Mouse (Mus musculus) liver, embryonic 11.5 days (tissue): ENCODE data around the gene Lrpap1. TPM values are rescaled to one million over a fixed set of nuclear protein-coding genes. Genes with fewer than 3 reads are reported as not detected.

Experiments
- ATAC-seq: fragments of 200-750 bp; cut with Nextera tagmentation; replicated peaks from 2 replicates; pipeline ENCODE4 v1.8.0; 2017; ENCODE audit warnings: moderate number of reproducible peaks, mild to moderate bottlenecking, moderate TSS enrichment, moderate library complexity; ENCODE audit not compliant: low FRiP score
- DNase-seq: peaks from one replicate; pipeline ENCODE4 v3.0.0-alpha.2; 2017; ENCODE audit warnings: low spot score
- H3K27ac ChIP-seq: fragments of 300-500 bp; sonication (generic); 2 replicates; pipeline ENCODE4 v1.5.1; 2014; ENCODE audit warnings: mild to moderate bottlenecking, low read depth, low read length, control low read depth
- H3K27me3 ChIP-seq: fragments of 300-500 bp; sonication (generic); replicated peaks from 2 replicates; pipeline ENCODE4 v1.6.1; 2014; ENCODE audit warnings: low read length, mixed read lengths; ENCODE audit not compliant: control insufficient read depth, insufficient read depth
- H3K36me3 ChIP-seq: fragments of 300-500 bp; sonication (generic); 2 replicates; pipeline ENCODE4 v1.6.1; 2014; ENCODE audit warnings: mild to moderate bottlenecking, low read length, moderate library complexity, mixed read lengths; ENCODE audit not compliant: control insufficient read depth, insufficient read depth
- H3K4me1 ChIP-seq: fragments of 300-500 bp; sonication (generic); replicated peaks from 2 replicates; pipeline ENCODE4 v1.6.1; 2014; ENCODE audit warnings: low read length, mixed read lengths; ENCODE audit not compliant: control insufficient read depth, insufficient read depth
- H3K4me2 ChIP-seq: fragments of 300-500 bp; sonication (generic); 2 replicates; pipeline ENCODE4 v1.6.1; 2014; ENCODE audit warnings: mild to moderate bottlenecking, control low read depth, moderate library complexity
- H3K4me3 ChIP-seq: fragments of 300-500 bp; sonication (generic); 2 replicates; pipeline ENCODE4 v1.5.1; 2014; ENCODE audit warnings: low read depth, low read length, control low read depth
- H3K9ac ChIP-seq: fragments of 300-500 bp; sonication (generic); 2 replicates; pipeline ENCODE4 v1.6.1; 2014; ENCODE audit warnings: low read depth, low read length, control low read depth
- H3K9me3 ChIP-seq: fragments of 300-500 bp; sonication (generic); 2 replicates; pipeline ENCODE4 v1.6.1; 2016; ENCODE audit warnings: low read length, inconsistent platforms, mixed read lengths; ENCODE audit not compliant: control insufficient read depth
- WGBS: fragments of 180-500 bp; shearing (Covaris S2); extraction: QIAGEN DNeasy Blood & Tissue Kit; methylation state at CpG from one replicate; pipeline ENCODE4 v1.1.7; 2014; 5-methylcytosine and 5-hydroxymethylcytosine counted together
- polyA plus RNA-seq: library from polyadenylated mRNA; unstranded; fragments of >200 nt; fragmentation: Nextera tagmentation; extraction: Ambion mirVana; gene quantifications from 2 replicates; pipeline ENCODE4 v1.2.1, GENCODE M21; 2014

Lrpap1 gene
- polyA plus RNA-seq, 1 experiment from 2014 or later = 103 TPM

- H3K9me3 ChIP-seq = no peaks in the 10 kb centered on the region
- WGBS = 50% methylated on average over 10 of the region's 10 CpGs
- DNase-seq (no peak), ATAC-seq (peak; percentile 6; the same call in 1 of the 2 replicates)
- peak overlapping the region; percentile 50 for H3K4me2 ChIP-seq
- peak overlapping the region; percentile 15; the same call in 1 of the 2 replicates for H3K9ac ChIP-seq
- no peaks in the 10 kb centered on the region for H3K36me3 ChIP-seq
- H3K4me1 ChIP-seq = no peaks in the 10 kb centered on the region
- H3K27ac ChIP-seq = no peak overlapping the region; the same call in 1 of the 2 replicates
- no peaks in the 10 kb centered on the region for H3K27me3 ChIP-seq
- H3K4me3 ChIP-seq = peak overlapping the region; percentile 16; the same call in 1 of the 2 replicates
Observed at GRCm38 (mm10) chr5:35042431-35043109, 63.0 kb downstream of the Lrpap1 start.

Other genes with a start within 250 kb of the Lrpap1 start
- gene Msantd1, start 197.8 kb downstream of the Lrpap1 start, polyA plus RNA-seq = 0.48 and 0.95 TPM in 2 replicates
- 38.8 and 39.3 TPM in 2 replicates for gene Rgs12, start 156.3 kb downstream of the Lrpap1 start, polyA plus RNA-seq
- 33.7 and 38.0 TPM in 2 replicates for gene Hgfac, start 64.3 kb downstream of the Lrpap1 start, polyA plus RNA-seq
- gene Dok7, start 49.0 kb downstream of the Lrpap1 start, polyA plus RNA-seq = 0.08 and 0.29 TPM in 2 replicates
- 0.05 TPM in 1 of 2 replicates, not detected in the other for gene Adra2c, start 172.6 kb upstream of the Lrpap1 start, polyA plus RNA-seq